Mouse (Mus musculus) ES-E14 (cell line): ENCODE results near the gene Lhfpl2.

Experiments used
- ZC3H11A ChIP-seq: IDR thresholded peaks from 2 replicates; pipeline ENCODE4 v1.6.1; 2012; ENCODE audit warnings: low read depth, mild to moderate bottlenecking, inconsistent platforms, low read length, borderline replicate concordance
- ZNF384 ChIP-seq: IDR thresholded peaks from 2 replicates; pipeline ENCODE4 v1.6.1; 2012; ENCODE audit warnings: low read depth, low read length, inconsistent platforms

DNA sequence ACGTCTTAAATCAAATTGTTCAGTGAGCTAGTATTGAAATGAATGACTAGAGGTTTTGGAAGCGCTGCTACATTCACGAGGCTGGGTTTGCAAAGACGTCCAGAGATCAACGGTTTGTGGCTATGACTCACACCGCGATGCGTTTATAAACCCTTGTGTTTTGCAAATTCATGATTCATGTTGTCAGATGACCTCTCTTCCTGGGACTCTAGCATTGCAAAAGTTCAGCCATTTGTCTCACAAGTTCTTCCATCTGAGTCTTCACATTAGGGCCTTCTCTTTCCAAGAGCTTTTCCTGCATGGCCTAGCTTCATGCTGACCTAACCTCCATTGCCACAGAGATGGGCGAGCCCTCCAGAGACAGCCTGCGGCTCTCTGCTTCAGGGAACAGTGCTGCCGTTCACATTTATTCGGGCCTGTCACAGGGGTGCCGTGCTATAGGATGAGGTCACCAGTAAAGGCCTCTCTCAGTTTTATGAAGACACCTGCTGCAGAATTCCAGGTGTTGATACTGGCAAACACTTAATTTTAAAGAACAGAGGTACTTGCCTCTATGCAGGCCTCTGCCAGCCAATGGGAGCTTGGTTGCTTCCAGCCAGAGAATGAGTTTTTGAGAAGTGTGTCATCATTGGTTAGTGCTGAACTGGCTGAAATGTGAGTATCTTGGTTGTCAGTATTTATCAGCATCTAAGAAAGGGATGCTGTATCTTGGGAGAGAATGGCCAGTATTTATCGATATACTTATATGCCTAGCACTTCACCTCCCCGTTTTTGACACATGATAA lies 97.1 kb downstream of the Lhfpl2 start:
- TF ChIP-seq ZC3H11A (no peak), ZNF384 (no peak)
